Mouse (Mus musculus): ENCODE measurements around the gene S100a4. TPM values are rescaled to one million over a fixed set of nuclear protein-coding genes. Genes with fewer than 3 reads are reported as not detected.
A peak's percentile ranks its signal among the peaks of the same experiment; 100 is the strongest.

The S100a4 gene
- total and polyA plus RNA-seq, 3 experiments = 9.9 to 20.4 (median 11.4) TPM

GRCm38 (mm10) chr3:90612728-90613291 is 9.2 kb downstream of the S100a4 start, which contains the start of gene S100a6:
Gene S100a6 (plus strand): TSS chr3:90612882.
- intact Hi-C loops (cut with DNase I) = loop anchor here (10.0 kb wide), 1 partner anchor 198 kb away; no protein-coding TSS in a partner anchor
- no peaks in the 10 kb centered on the region for H3K79me2 ChIP-seq (replicated peaks; ENCODE audit: control insufficient read depth, insufficient read depth, low read length)
- H3K4me3 ChIP-seq = peak within 1 kb of the TSS; percentile 47
- TF ChIP-seq CTCF (IDR thresholded peaks at IDR 0.05) (peak; percentile 82), POLR2A (IDR thresholded peaks at IDR 0.05; ENCODE audit: insufficient read depth, low read depth, low read length) (peak; percentile 84), EP300 (IDR thresholded peaks at IDR 0.05; ENCODE audit: insufficient read depth, low read depth, low read length) (0 out of 2 replicates have a peak, but pooled peaks have one; percentile 26)
- DNase-seq = peak; percentile 81 to 84
- H3K9ac ChIP-seq (ENCODE audit: low read depth, low read length) = peak within 1 kb of the TSS; percentile 41
- H3K4me1 ChIP-seq (ENCODE audit: control insufficient read depth, insufficient read depth, low read length) = peaks cover 3% of the 10 kb centered on the region; the same call in 1 of the 2 replicates
- no peaks in the 10 kb centered on the region for H3K27me3 ChIP-seq (ENCODE audit: control insufficient read depth, insufficient read depth, low read length)
- WGBS = 1% methylated on average over 23 of the region's 23 CpGs
- peak within 1 kb of the TSS; percentile 64 for H3K27ac ChIP-seq
- no peaks in the 10 kb centered on the region for H3K36me3 ChIP-seq (ENCODE audit: control insufficient read depth, insufficient read depth, low read length)

GRCm38 (mm10) chr3:90613461-90614147 is 10.0 kb downstream of the S100a4 start:
- Histone ChIP-seq H3K36me3 (ENCODE audit: control insufficient read depth, insufficient read depth, low read length) (no peaks in the 10 kb centered on the region), H3K27ac (peak overlapping the region; percentile 64), H3K9ac (ENCODE audit: low read depth, low read length) (peak overlapping the region; percentile 41), H3K79me2 (replicated peaks; ENCODE audit: control insufficient read depth, insufficient read depth, low read length) (no peaks in the 10 kb centered on the region), H3K4me3 (peak overlapping the region; percentile 47), H3K4me1 (ENCODE audit: control insufficient read depth, insufficient read depth, low read length) (peaks cover 3% of the 10 kb centered on the region; the same call in 1 of the 2 replicates), H3K27me3 (ENCODE audit: control insufficient read depth, insufficient read depth, low read length) (no peaks in the 10 kb centered on the region)
- WGBS = 51% methylated on average over 7 of the region's 7 CpGs
- DNase-seq = no peak
- no peak for TF ChIP-seq CTCF (IDR thresholded peaks at IDR 0.05)
- TF ChIP-seq EP300 (IDR thresholded peaks at IDR 0.05; ENCODE audit: insufficient read depth, low read depth, low read length) = no peak
- TF ChIP-seq POLR2A (IDR thresholded peaks at IDR 0.05; ENCODE audit: insufficient read depth, low read depth, low read length) = no peak
- intact Hi-C loops (cut with DNase I) = loop anchor here (10.0 kb wide), 1 partner anchor 199 kb away; no protein-coding TSS in a partner anchor

DNA sequence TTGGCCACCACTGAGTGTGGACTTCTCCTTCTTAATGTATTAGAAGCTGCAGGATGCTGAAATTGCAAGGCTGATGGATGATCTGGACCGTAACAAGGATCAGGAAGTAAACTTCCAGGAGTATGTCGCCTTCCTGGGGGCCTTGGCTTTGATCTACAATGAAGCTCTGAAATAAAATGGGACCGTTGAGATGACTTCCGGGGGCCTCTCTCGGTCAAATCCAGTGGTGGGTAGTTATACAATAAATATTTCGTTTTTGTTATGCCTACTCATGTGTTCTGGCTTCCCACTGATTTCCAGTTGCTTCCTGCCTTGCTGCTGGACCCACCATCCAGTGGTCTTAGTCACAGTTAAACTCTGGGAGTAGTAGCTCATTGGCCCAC is 10.6 kb downstream of the S100a4 start:
- peak overlapping the region; percentile 47 for H3K4me3 ChIP-seq
- no peaks in the 10 kb centered on the region for H3K36me3 ChIP-seq (ENCODE audit: control insufficient read depth, insufficient read depth, low read length)
- no peak for TF ChIP-seq CTCF (IDR thresholded peaks at IDR 0.05)
- no peak for TF ChIP-seq EP300 (IDR thresholded peaks at IDR 0.05; ENCODE audit: insufficient read depth, low read depth, low read length)
- no peak for TF ChIP-seq POLR2A (IDR thresholded peaks at IDR 0.05; ENCODE audit: insufficient read depth, low read depth, low read length)
- peaks cover 3% of the 10 kb centered on the region; the same call in 1 of the 2 replicates for H3K4me1 ChIP-seq (ENCODE audit: control insufficient read depth, insufficient read depth, low read length)
- H3K9ac ChIP-seq (ENCODE audit: low read depth, low read length) = peak overlapping the region; percentile 41
- intact Hi-C loops (cut with DNase I) = loop anchor here (10.0 kb wide), 1 partner anchor 199 kb away; no protein-coding TSS in a partner anchor
- WGBS = 69% methylated on average over 6 of the region's 6 CpGs
- no peaks in the 10 kb centered on the region for H3K27me3 ChIP-seq (ENCODE audit: control insufficient read depth, insufficient read depth, low read length)
- no peaks in the 10 kb centered on the region for H3K79me2 ChIP-seq (replicated peaks; ENCODE audit: control insufficient read depth, insufficient read depth, low read length)
- DNase-seq = no peak
- H3K27ac ChIP-seq = peak overlapping the region; percentile 64

DNA sequence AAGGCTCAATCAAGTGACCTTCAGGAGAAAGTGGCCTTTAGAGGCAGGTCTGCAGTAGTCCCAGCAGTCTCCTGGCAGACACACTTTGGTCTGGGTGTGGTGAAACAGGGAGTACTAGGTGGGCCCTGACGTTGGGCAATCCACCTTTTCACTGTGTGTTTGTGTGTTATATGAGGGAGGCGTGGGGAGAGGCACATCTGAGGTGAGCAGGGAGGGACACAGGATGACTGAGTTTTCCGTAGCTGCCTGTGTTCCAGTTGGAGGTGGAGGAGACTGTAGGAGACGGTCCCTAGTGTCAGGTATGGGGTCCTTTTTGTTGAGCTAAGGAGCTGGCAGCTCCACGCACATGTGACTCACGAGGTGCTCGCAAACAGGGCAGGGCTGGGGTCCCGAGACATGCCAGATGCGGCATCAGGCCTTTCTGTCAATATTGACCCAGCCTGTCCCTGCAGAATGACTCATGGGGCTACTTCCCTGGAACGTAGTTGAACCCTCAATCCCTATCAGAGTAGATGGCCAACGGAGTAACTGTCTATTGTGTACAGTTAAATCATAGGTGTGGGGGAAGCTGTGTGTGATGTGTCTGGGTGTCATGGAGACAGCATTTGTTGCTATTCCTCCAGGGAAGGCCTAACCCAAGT is 11.2 kb downstream of the S100a4 start:
- Histone ChIP-seq H3K27me3 (ENCODE audit: control insufficient read depth, insufficient read depth, low read length) (no peaks in the 10 kb centered on the region), H3K4me3 (peak overlapping the region; percentile 5), H3K4me1 (ENCODE audit: control insufficient read depth, insufficient read depth, low read length) (peaks cover 3% of the 10 kb centered on the region; the same call in 1 of the 2 replicates), H3K27ac (peak overlapping the region; percentile 64), H3K9ac (ENCODE audit: low read depth, low read length) (peak overlapping the region; percentile 10), H3K79me2 (replicated peaks; ENCODE audit: control insufficient read depth, insufficient read depth, low read length) (no peaks in the 10 kb centered on the region), H3K36me3 (ENCODE audit: control insufficient read depth, insufficient read depth, low read length) (no peaks in the 10 kb centered on the region)
- TF ChIP-seq EP300 (IDR thresholded peaks at IDR 0.05; ENCODE audit: insufficient read depth, low read depth, low read length) = no peak
- TF ChIP-seq CTCF (IDR thresholded peaks at IDR 0.05) = no peak
- TF ChIP-seq POLR2A (IDR thresholded peaks at IDR 0.05; ENCODE audit: insufficient read depth, low read depth, low read length) = no peak
- intact Hi-C loops (cut with DNase I) = loop anchor here (1.0 to 10.0 kb wide), 3 partner anchors 29 to 200 kb away; partner anchors contain the start of gene Snapin
- DNase-seq = no peak
- WGBS = 68% methylated on average over 11 of the region's 11 CpGs

DNA sequence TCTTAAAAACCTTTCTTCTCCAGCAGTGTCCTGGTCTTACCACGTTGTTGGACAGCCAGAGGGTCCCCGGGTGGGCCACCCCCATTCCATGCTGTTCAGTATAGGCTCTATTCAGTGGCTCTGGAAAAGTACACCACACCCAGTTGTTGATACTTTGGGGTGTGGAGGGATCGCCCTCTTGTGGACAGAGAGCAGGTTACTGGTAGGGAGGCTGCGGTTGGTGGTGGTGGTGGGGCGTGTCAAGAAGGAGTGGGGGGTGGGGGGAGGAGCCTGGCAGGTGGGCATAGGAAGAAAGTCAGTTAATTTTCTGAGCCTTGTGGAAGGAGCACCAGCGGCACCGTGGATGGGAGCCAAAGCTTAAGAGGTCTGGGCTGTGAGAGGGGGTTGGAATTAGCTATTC is 11.8 kb downstream of the S100a4 start:
- WGBS = 3% methylated on average over 7 of the region's 7 CpGs
- intact Hi-C loops (cut with DNase I) = loop anchor here (1.0 to 10.0 kb wide), 3 partner anchors 30 to 201 kb away; partner anchors contain the start of gene Snapin
- TF ChIP-seq CTCF (IDR thresholded peaks at IDR 0.05) (peak; percentile 82), POLR2A (IDR thresholded peaks at IDR 0.05; ENCODE audit: insufficient read depth, low read depth, low read length) (no peak), EP300 (IDR thresholded peaks at IDR 0.05; ENCODE audit: insufficient read depth, low read depth, low read length) (peak; percentile 83; the same call in 1 of the 2 replicates)
- H3K27me3 ChIP-seq (ENCODE audit: control insufficient read depth, insufficient read depth, low read length) = no peaks in the 10 kb centered on the region
- DNase-seq = peak; percentile 77 to 83
- H3K4me1 ChIP-seq (ENCODE audit: control insufficient read depth, insufficient read depth, low read length) = peaks cover 3% of the 10 kb centered on the region; the same call in 1 of the 2 replicates
- no peaks in the 10 kb centered on the region for H3K79me2 ChIP-seq (replicated peaks; ENCODE audit: control insufficient read depth, insufficient read depth, low read length)
- no peaks in the 10 kb centered on the region for H3K36me3 ChIP-seq (ENCODE audit: control insufficient read depth, insufficient read depth, low read length)
- H3K9ac ChIP-seq (ENCODE audit: low read depth, low read length) = no peak overlapping the region
- H3K4me3 ChIP-seq = peak overlapping the region; percentile 5
- peak overlapping the region; percentile 64 for H3K27ac ChIP-seq
